Mouse (Mus musculus): ENCODE measurements at regions not wholly inside any gene's neighbourhood (a gene's known extent, or its start where the extent isn't known, plus 50 kb on each side); places are given as distances from the start of the nearest gene placed in this dataset.
"Not testable (repeated sequence)": the region's sequence is repeated elsewhere in the genome, so short reads cannot be mapped to it uniquely, and the experiment has no call there.

DNA sequence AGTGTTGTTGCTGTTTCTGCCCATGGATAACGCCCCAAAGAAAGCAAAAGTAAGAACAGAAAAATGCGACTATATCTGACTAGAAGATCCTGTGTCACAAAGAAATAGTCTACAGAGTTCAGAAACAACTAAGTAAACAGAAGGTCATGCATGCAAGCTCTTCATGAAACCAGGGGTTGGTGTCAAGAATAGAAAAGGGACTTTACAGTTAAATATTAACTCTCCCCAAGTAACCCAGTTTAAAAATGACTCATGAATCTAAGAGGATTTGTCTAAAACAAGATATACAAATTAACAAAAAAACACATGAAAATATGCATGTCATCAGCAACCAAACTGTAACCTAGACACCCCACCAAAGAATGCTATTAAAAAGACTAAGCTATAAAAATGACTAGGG lies 381.4 kb upstream of the Ptger4 start:
- no peak for DNase-seq (ENCODE audit: low spot score)

DNA sequence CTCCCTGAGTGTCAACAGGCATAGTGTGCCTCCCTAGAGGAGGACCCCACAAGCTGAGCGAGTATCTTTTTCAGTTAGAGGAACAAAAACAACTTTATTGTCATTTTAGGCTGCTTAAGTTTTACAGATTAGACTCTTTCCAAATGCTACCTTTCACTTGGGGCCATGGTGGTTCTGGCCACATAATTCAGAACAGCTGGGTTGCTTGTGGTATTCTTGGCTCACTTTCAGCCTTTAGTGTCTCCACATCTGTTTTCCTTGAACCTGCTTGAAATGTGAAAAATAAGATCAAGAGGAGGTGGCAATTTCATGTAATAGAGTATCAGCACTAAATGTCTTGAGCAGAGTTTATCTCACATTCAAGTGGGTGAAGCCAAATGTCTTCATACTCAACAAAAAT lies 402.7 kb upstream of the Ptger4 start:
- no peak for DNase-seq (ENCODE audit: low spot score)

DNA sequence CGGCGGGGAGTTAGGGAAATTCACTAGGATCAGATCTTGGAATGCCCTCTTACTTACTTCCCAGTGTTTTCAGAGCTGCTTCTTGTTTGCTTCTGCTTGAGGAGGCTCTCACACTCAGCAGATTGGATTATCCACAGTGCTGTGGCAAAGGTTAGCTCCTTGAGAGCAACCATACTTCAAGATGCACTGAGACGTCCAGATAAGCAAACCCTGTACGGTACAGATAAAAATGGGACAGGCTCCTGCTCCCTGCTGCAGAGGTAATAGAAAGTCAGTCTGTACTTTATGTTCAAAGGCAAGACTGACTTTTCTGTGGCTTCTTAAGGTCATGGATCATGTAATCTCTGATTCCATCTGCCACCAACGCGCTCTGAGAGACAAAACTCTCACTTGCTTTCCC lies 414.8 kb upstream of the Ptger4 start:
- no peak for DNase-seq (ENCODE audit: low spot score)

DNA sequence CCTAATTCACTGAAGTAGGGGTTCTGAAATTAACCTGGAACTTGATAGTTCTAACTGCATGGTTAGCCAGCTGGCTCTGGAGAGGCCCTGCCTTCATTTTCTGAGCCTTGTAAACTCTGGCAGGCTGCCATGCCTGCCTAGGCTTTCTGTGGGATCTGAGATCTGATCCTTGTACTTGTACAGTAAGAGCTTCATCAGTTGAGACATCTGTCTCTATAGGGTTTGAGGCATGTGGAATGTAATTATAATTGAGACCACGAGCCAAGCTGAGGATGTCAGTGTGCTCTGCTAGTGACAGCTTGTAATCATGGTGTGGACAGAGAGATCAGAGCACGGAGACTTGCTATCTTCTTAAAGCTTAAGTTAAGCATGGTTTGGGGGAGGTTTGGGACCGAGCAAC lies 416.8 kb upstream of the Ptger4 start:
- DNase-seq (ENCODE audit: low spot score), result no peak

DNA sequence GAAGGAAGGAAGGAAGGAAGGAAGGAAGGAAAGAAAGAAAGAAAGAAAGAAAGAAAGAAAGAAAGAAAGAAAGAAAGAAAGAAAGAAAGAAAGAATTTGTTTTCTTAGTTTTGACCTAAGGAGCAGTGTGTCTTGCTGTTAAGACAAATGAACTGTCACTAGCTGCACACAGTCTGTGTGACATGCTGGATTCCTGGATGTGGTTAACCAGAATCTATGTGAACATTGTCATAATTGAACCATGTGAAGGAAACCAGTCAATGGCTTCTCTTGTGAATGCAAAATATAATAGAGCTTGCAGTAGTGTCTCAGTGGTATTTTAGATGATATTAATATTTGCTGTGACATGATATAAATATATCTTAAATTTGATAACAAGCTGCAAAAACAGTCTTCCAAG lies 427.8 kb upstream of the Ptger4 start:
- DNase-seq (ENCODE audit: low spot score), result no peak

DNA sequence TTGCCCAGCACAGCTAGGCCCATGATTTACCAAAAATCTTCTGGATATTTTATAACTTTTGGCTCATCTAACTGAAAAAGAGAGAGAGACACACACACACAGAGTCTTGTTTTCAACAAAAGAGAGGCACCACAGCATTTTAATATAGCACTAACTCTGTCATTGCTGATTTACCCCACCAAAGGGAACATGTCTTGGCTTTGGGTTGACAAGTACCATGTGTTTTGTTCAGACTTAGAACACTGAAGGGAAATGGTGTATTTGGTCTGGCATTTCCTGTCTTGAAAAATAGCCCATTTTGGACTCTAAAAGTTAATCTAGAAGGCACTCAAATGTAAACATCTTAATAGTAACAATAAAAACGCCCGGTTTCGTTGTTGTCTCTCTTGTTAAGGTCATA lies 432.7 kb upstream of the Ptger4 start:
- DNase-seq (ENCODE audit: low spot score), result no peak

DNA sequence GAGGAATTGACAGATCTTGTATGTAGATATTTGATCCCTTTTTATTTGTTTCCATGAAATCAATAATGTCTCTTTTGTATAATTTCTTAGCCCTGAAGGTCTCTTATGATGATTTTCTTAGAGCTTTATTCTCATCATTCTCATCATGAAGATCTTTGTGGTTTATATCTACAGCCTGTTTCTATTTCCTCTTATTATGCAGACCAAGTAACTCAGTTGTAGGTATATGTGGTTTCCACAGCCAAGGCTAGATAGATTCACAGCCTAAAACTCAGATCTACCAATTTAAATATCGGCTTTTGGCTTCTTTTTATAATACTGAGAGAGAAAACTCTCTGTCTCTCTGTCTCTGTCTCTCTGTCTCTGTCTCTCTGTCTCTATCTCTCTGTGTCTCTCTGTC lies 449.8 kb upstream of the Ptger4 start:
- no peak for DNase-seq (ENCODE audit: low spot score)

DNA sequence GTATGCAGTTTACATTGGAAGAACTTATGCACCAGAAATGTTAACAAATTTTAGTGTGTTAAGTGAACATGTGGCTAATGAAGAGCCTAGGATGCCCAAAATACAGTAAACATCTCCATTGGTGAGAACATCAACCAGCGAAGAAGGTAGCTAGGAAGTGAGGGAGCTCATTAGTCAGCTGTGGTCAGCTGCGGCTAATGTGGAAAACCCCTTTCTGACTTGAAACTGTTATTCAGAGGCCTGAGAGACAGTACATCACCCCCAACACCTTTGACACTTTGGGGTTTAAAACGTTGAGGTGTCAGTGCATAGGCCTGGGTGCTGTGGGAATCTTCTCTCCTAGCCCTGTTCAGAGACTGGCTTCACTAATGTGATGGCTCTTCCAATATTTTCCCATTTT lies 451.0 kb upstream of the Ptger4 start:
- DNase-seq (ENCODE audit: low spot score), result no peak

DNA sequence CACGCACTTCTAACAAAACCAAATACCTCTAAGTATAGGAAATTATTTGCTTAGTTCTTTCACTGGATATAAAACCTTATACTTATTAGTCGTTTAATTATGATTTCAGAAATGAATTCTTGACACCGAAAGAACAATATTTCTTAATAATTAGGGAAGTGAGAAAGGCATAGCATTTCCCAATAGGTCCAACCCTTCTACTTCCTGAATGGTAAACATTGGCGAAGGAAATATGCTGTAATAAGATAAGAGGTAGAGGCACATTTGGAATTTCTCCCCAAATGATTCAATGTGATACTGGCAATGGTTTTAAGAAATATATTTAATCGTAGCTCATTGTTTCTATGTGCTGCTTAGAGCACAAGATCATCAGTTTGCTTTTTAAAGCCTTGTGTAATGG lies 464.5 kb upstream of the Ptger4 start:
- DNase-seq (ENCODE audit: low spot score), result no peak

DNA sequence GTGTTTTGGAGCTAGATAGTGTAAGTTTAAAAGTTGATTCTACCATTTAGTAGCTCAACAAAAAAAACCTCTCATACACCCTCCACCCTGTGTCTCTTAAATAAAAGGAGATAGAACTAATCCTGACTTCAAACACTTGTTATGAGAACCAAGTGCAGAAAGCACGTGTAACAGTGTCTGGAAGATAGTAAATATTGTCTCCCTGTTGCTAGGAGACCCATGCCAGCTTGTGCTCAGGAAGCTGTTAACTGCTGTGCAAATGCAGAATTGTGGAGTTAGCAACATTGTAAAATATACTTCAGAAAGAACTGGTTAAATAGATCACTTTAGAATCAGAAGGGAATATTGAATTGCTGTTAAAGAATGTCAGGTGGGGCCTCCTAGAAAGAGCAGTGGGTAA lies 496.7 kb upstream of the Ptger4 start:
- no peak for DNase-seq (ENCODE audit: low spot score)

DNA sequence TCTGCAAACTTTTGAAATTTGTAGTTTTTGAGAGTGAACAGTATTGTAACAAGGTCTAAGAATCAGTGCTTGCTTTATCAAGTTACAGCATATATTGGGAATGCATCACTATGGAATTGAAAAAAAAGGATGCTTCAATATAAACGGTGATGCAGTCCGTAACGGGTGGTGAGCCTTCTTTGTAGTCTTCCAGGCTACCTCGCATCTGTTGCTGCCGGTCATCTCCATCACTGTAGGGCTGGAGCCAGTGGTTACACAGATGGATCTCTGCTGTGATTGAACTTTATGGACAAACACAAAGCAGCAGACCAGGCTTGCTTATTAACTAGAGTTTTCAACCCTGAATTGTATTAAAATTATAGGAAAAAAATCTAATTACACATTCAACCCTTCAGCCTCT lies 499.9 kb upstream of the Ptger4 start:
- DNase-seq (ENCODE audit: low spot score), result no peak

DNA sequence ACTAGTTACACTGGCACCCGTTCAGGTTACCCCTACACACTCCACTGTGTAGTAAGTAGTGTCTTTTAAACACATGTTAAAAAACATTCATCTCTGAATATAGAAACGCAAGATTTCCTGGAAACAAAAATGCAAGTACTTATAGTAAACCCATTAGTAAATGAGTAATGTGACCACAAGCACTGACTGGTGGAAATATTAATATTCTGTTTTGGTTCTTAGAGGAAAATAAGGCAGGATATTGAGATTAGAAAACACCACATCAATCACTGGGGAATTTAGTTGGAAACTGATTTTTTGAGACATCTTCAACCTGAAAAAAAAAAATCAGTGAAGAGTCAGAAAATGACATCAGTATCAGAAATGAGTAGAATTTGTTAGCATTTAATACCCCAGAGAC lies 514.7 kb upstream of the Ptger4 start:
- DNase-seq (ENCODE audit: low spot score), result no peak

DNA sequence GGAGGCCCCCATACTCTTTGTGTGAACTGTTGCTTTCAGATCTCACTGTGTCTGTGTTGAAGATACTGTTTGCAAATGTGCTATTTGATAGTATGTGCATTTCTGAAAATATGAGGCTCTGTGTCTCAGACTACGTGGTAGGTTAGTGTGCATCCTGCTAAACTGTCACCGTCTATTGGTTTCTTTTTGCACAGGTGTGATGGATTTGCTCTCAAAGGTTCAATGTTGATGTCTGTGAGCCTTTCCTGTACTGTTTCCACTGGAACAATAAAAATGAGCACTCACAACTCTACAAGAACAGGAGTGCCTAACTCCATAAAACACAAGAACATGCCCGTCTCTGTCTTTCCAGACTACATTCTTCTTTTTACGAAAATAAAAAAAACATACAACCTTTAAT lies 518.2 kb upstream of the Ptger4 start:
- no peak for DNase-seq (ENCODE audit: low spot score)

DNA sequence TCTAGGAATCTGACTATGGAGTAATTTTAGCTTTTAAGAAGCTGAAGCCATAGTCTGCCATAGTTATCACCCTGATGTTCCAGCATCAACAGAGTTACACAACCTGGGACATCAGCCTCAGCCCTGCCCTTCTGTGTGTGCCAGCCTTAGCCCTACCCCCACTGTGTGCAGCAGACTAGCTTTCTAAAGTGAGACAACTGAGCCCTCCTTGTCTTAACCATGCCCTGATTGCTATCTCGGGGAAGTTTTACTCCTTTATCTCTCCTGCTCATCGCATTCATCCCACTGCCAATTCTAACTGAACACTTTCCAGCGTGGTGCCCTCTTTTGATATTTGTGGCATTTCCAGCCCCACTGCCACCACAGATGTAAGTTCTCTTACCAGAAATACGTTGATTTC lies 522.5 kb upstream of the Dab2 start:
- no peak for DNase-seq (ENCODE audit: low spot score)

DNA sequence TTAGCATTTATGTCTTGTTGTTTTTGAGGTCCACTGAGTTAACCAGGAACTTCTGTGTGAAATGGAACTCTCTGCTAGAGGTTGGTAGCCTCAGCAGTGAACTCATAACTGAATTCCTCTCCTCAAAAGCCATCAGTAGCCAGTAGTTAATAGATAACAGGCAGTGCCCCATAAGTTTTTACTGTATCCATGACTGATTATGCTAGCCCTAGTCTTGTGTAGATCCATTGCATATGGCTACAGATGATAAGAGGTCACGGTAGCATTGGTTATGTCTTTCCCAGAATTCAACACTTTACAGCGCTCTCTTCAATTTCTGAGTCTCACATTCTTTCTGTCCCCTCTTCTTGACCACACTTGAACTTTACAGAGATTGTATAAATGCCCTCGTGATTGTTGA lies 499.7 kb upstream of the Dab2 start:
- DNase-seq (ENCODE audit: low spot score), result no peak

DNA sequence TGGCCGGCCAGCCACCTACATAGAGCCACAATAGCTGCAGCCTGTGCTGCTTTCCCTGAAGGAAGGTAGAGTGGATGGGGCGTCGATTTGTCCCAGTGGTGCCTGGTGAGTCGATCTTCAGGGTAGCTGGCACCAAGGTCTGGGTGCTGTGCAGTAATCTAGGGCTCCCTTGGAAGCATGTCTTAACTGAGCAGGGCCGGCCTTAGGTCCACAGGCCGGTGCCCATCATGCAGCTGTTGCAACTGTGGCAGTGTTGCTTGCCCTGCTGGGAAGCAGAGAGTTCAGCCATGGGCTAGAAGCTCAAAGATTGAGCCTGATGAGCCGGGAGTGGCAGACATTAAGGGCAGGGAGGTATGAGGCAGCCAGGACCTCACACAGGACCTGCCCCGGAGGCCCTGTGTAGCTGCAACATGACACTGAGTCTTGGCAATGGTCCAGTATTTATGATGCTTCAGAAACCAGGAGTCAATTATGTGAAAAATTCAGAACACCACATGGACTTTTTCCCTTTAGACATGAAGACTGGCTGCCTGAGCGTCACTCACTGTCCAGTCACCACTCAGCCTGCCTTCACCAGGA lies 488.3 kb upstream of the Dab2 start:
- DNase-seq (ENCODE audit: low spot score), result no peak

DNA sequence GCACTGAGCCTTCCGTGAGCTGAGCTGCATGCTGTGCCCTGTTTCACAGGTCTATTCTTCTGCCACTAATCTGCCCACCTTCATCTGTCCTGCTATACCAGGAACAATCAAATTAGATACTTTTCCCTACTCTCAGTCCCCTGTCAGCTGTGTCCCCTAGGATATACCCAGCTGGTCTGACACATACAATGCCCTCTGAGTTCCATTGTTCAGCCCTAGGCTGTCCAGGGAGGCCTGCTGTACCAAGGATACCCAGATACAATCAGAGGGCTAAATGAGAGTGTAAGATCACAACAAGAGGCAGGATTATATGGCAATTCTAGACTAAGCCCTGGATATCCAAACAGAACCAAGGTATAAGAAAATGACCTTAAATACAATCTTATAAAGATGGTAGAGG lies 487.6 kb upstream of the Dab2 start:
- DNase-seq (ENCODE audit: low spot score), result no peak

DNA sequence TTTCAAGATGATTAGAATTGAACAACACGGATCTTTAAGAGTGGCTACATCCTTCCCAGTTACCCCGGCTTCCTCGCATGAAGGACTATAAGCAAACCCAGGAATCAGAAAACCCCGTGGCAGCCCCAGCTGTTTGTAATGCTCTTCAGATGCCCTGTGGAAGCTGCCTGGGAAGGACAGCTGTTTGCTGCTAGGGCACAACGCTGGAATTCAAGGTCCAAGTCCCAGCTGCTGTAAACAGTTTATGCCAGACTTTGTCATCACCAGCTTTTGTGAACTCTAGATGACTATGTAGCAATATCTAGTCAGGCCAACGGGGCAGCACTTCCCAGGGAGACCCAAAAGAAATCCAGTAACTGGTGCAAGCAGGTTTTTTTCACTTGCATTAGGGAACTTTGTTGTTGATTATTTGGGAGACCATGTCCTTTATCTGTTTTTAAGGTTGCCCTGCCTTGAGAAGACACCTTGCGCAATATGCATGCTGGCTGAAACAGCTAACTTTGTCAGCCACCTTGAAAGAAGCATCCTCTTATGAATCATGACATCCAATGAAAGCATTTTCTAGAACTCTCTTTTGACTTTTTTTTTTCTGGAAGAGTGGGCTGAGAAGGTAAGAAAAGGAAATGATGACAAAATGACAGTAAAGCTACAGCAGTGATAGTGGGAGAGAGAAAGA lies 481.5 kb upstream of the Dab2 start:
- DNase-seq (ENCODE audit: low spot score), result no peak

DNA sequence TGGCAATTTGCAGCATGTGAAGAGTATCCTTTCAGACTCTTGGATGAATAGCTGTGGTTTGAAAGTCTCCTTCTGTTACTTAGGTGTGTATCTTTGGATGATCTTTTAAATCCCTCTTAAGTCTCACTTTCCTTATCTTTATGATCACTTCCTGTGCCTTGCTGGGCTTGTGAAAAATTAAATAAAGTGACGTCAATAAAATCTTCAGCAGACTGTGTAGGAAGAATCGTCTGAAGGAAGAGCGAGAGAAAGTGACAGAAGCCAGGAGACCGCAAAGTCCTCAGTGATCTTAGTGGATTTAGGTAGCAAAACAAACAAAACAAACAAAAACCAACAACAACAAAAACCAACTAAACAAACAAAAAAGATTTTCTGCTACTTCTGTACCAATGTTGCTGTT lies 459.6 kb upstream of the Dab2 start:
- DNase-seq (ENCODE audit: low spot score), result no peak

DNA sequence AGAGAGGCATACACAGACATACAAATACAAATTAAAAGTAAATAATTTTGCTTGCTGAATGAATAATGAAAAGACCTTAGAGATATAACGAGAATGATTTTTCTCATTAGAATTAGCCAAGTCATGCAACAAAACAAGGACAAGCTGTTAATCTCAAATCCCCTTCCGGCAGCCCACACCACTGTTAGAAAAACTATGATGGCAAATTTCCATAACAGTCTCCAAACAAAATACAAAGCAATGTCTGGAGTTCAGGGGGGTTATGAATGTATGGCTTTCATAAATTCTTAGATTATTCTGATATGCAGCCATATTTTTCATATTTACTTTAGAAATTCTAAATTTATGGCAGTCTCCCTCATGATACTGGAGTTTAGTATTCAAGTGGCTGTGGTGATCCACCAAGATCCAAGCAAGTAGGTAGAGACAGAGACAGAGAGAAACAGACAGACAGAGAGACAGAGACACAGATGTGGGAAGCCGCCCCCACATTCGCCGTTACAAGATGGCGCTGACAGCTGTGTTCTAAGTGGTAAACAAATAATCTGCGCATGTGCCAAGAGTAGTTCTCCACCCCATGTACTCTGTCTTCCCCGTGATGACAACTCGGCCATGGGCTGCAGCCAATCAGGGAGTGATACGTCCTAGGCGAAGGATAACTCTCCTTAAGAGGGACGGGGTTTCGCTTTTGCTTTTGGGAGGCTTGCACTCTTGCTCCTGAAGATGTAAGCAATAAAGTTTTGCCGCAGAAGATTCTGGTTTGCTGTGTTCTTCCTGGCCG lies 458.0 kb upstream of the Dab2 start:
- DNase-seq (ENCODE audit: low spot score), result not testable (repeated sequence)

DNA sequence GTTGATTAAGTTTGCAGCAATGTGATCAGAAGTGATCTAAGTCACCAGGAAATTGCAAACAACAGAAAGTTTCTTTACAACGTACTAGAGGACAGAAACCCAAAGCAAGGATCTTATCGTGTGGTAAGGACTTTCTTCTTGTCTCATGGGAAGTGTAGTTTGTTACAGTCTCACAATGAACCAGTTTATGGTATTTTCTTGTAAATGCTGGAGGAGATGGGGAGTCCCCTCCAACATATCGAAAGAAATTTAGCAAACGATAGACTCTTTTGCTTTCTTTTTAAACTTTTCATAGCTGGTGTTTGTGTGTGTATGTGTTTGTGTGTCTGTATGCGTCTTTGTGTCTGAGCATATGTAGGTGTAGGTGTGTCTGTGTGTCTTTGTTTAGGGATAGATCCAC lies 453.0 kb upstream of the Dab2 start:
- no peak for DNase-seq (ENCODE audit: low spot score)

DNA sequence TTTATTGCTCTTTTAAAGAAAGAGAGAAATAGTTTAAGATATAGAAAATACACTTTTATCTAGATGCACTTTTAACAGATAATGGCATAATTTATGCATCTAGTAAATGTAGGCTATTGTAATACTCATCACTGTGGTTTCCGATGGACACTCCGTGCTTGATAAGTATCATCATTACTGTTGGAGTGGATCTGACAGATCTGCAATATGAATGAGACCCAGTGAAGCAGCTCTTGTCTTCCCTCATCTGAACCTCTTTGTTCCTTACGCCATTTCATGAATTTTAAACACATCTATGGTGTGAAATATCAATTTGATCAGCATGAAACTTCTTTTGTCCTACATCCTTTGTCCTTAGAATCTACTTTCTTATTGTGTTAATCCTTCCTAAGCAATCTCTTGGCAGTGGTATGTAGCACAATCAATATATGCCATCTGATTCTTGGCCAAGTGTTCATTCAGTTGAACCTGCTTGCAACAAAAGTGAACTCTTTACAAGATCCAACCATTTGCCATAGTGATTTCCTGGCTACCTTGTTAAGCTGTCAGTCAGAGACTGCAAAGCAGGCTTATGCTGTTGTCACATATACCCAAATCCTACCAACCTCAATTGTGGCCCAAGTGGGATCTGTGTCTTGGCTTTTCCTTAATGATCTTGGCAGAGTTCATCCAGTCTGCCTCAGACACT lies 452.0 kb upstream of the Dab2 start:
- no peak for DNase-seq (ENCODE audit: low spot score)

DNA sequence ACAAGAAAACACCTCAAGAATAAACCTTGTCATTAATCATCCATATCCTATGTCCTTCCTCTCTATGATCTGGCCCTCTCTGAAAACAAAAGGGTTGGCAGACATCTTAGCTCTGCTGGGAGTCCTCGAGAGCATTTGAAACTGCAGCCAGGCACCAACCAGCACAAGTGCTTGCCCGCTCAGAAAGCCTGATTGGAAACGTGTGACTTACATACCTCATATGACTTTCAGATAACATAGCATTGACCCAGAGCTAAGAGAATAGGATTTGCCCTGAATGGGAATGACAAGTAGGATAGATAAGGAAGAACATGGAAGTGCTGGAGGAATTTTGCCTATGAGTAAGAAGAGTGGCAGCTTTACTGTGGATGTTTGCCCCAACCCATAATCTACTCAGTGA lies 447.1 kb upstream of the Dab2 start:
- DNase-seq (ENCODE audit: low spot score), result no peak

Data from urinary bladder, postnatal 10 days (tissue).